Mouse (Mus musculus): ENCODE measurements around the gene Vipr2. TPM values are rescaled to one million over a fixed set of nuclear protein-coding genes. Genes with fewer than 3 reads are reported as not detected.

Gene Vipr2
- polyA plus RNA-seq, 1 experiment: 0.31 TPM

GRCm38 (mm10) chr12:116056112-116056511 lies 21.4 kb upstream of the Vipr2 start:
- Histone ChIP-seq H3K36me3 (ENCODE audit: control insufficient read depth, insufficient read depth) (peaks cover 67% of the 10 kb centered on the region), H3K4me3 (no peak overlapping the region), H3K79me2 (ENCODE audit: control insufficient read depth, insufficient read depth) (peaks cover 36% of the 10 kb centered on the region), H3ac (ENCODE audit: control insufficient read depth, insufficient read length) (no peak overlapping the region), H3K4me2 (ENCODE audit: low read depth) (no peak overlapping the region), H3K27me3 (ENCODE audit: control insufficient read depth, insufficient read depth, insufficient read length) (no peaks in the 10 kb centered on the region)
- TF ChIP-seq USF1 (IDR thresholded peaks at IDR 0.05; ENCODE audit: low read depth) (no peak), SRF (IDR thresholded peaks at IDR 0.05; ENCODE audit: control insufficient read depth, insufficient read length, low read depth) (no peak), MYOG (IDR thresholded peaks at IDR 0.05; ENCODE audit: control insufficient read depth in 1 of 3, insufficient read depth in 1 of 3, insufficient read length in 2 of 3, low read depth in 2 of 3) (no peak)

GRCm38 (mm10) chr12:116061561-116062193 lies 15.8 kb upstream of the Vipr2 start:
- TF ChIP-seq POLR2A (IDR thresholded peaks at IDR 0.05; ENCODE audit: insufficient read length, low read depth): no peak
- TF ChIP-seq POLR2AphosphoS2 (IDR thresholded peaks at IDR 0.05; ENCODE audit: insufficient read length, low read depth): peak; percentile 63
- TF ChIP-seq USF1 (IDR thresholded peaks at IDR 0.05; ENCODE audit: low read depth): no peak
- H3K4me3 ChIP-seq: no peak overlapping the region
- peaks cover 46% of the 10 kb centered on the region for H3K36me3 ChIP-seq (ENCODE audit: control insufficient read depth, insufficient read depth)
- H3K4me2 ChIP-seq (ENCODE audit: low read depth): no peak overlapping the region
- no peak overlapping the region for H3ac ChIP-seq (ENCODE audit: control insufficient read depth, insufficient read length)
- H3K27me3 ChIP-seq (ENCODE audit: control insufficient read depth, insufficient read depth, insufficient read length): no peaks in the 10 kb centered on the region
- no peaks in the 10 kb centered on the region for H3K79me2 ChIP-seq (ENCODE audit: control insufficient read depth, insufficient read depth)

- Histone ChIP-seq H3ac (ENCODE audit: control insufficient read depth, insufficient read length) (no peak overlapping the region), H3K79me2 (ENCODE audit: control insufficient read depth, insufficient read depth) (no peaks in the 10 kb centered on the region), H3K4me3 (no peak overlapping the region), H3K4me2 (ENCODE audit: low read depth) (no peak overlapping the region), H3K36me3 (ENCODE audit: control insufficient read depth, insufficient read depth) (peaks cover 41% of the 10 kb centered on the region), H3K27me3 (ENCODE audit: control insufficient read depth, insufficient read depth, insufficient read length) (no peaks in the 10 kb centered on the region)
- no peak for TF ChIP-seq USF1 (IDR thresholded peaks at IDR 0.05; ENCODE audit: low read depth)
- TF ChIP-seq CEBPB (IDR thresholded peaks at IDR 0.05; ENCODE audit: insufficient read depth, poor library complexity, severe bottlenecking): no peak
- TF ChIP-seq SRF (IDR thresholded peaks at IDR 0.05; ENCODE audit: control insufficient read depth, insufficient read length, low read depth): no peak
- no peak for TF ChIP-seq TCF12 (IDR thresholded peaks at IDR 0.05; ENCODE audit: insufficient read depth, poor library complexity, severe bottlenecking)
- no peak for TF ChIP-seq MYOG (IDR thresholded peaks at IDR 0.05; ENCODE audit: control insufficient read depth in 1 of 3, insufficient read depth in 1 of 3, insufficient read length in 2 of 3, low read depth in 2 of 3)
- TF ChIP-seq REST (IDR thresholded peaks at IDR 0.05; ENCODE audit: insufficient read depth, insufficient read length): no peak
- TF ChIP-seq POLR2A (IDR thresholded peaks at IDR 0.05; ENCODE audit: insufficient read length, low read depth): no peak
- TF ChIP-seq TCF3 (IDR thresholded peaks at IDR 0.05; ENCODE audit: insufficient read length, low read depth): no peak
- TF ChIP-seq MAX (IDR thresholded peaks at IDR 0.05; ENCODE audit: low read depth): no peak
- TF ChIP-seq MYOD1 (IDR thresholded peaks at IDR 0.05; ENCODE audit: control insufficient read depth in 1 of 3, insufficient read length in 2 of 3, low read depth in 2 of 3): no peak
- TF ChIP-seq E2F4 (IDR thresholded peaks at IDR 0.05; ENCODE audit: insufficient read depth): no peak
- no peak for TF ChIP-seq POLR2AphosphoS2 (IDR thresholded peaks at IDR 0.05; ENCODE audit: insufficient read length, low read depth)
Measured at GRCm38 (mm10) chr12:116062194-116062583, 15.3 kb upstream of the Vipr2 start.

GRCm38 (mm10) chr12:116063020-116063419 lies 14.5 kb upstream of the Vipr2 start:
- Histone ChIP-seq H3ac (ENCODE audit: control insufficient read depth, insufficient read length) (no peak overlapping the region), H3K4me2 (ENCODE audit: low read depth) (no peak overlapping the region), H3K79me2 (ENCODE audit: control insufficient read depth, insufficient read depth) (no peaks in the 10 kb centered on the region), H3K36me3 (ENCODE audit: control insufficient read depth, insufficient read depth) (peaks cover 34% of the 10 kb centered on the region), H3K4me3 (no peak overlapping the region), H3K27me3 (ENCODE audit: control insufficient read depth, insufficient read depth, insufficient read length) (no peaks in the 10 kb centered on the region)
- TF ChIP-seq POLR2AphosphoS2 (IDR thresholded peaks at IDR 0.05; ENCODE audit: insufficient read length, low read depth) (peak; percentile 63), TCF12 (IDR thresholded peaks at IDR 0.05; ENCODE audit: insufficient read depth, poor library complexity, severe bottlenecking) (no peak)

GRCm38 (mm10) chr12:116071023-116071422 lies 6.5 kb upstream of the Vipr2 start:
- TF ChIP-seq SRF (IDR thresholded peaks at IDR 0.05; ENCODE audit: control insufficient read depth, insufficient read length, low read depth): no peak
- H3K79me2 ChIP-seq (ENCODE audit: control insufficient read depth, insufficient read depth): no peaks in the 10 kb centered on the region
- H3K4me3 ChIP-seq: no peak overlapping the region
- H3K4me2 ChIP-seq (ENCODE audit: low read depth): no peak overlapping the region
- no peaks in the 10 kb centered on the region for H3K36me3 ChIP-seq (ENCODE audit: control insufficient read depth, insufficient read depth)
- peaks cover 6% of the 10 kb centered on the region for H3K27me3 ChIP-seq (ENCODE audit: control insufficient read depth, insufficient read depth, insufficient read length)
- H3ac ChIP-seq (ENCODE audit: control insufficient read depth, insufficient read length): no peak overlapping the region

- H3ac ChIP-seq (ENCODE audit: control insufficient read depth, insufficient read length): no peak overlapping the region
- no peak for TF ChIP-seq MYOG (IDR thresholded peaks at IDR 0.05; ENCODE audit: control insufficient read depth in 1 of 3, insufficient read depth in 1 of 3, insufficient read length in 2 of 3, low read depth in 2 of 3)
- TF ChIP-seq POLR2AphosphoS2 (IDR thresholded peaks at IDR 0.05; ENCODE audit: insufficient read length, low read depth): no peak
- no peak for TF ChIP-seq SRF (IDR thresholded peaks at IDR 0.05; ENCODE audit: control insufficient read depth, insufficient read length, low read depth)
- TF ChIP-seq MAX (IDR thresholded peaks at IDR 0.05; ENCODE audit: low read depth): no peak
- TF ChIP-seq CEBPB (IDR thresholded peaks at IDR 0.05; ENCODE audit: insufficient read depth, poor library complexity, severe bottlenecking): no peak
- no peak for TF ChIP-seq REST (IDR thresholded peaks at IDR 0.05; ENCODE audit: insufficient read depth, insufficient read length)
- no peaks in the 10 kb centered on the region for H3K79me2 ChIP-seq (ENCODE audit: control insufficient read depth, insufficient read depth)
- H3K27me3 ChIP-seq (ENCODE audit: control insufficient read depth, insufficient read depth, insufficient read length): peaks cover 36% of the 10 kb centered on the region
- peak overlapping the region; percentile 47 for H3K4me2 ChIP-seq (ENCODE audit: low read depth)
- no peak overlapping the region for H3K4me3 ChIP-seq
- no peaks in the 10 kb centered on the region for H3K36me3 ChIP-seq (ENCODE audit: control insufficient read depth, insufficient read depth)
Measured at GRCm38 (mm10) chr12:116077855-116078366, 385 bp downstream of the Vipr2 start.

All from myocyte (in vitro differentiated cells).